Mouse (Mus musculus) ovary, postnatal 36 days (tissue): ENCODE measurements at regions not wholly inside any gene's neighbourhood (a gene's known extent, or its start where the extent isn't known, plus 50 kb on each side); places are given as distances from the start of the nearest gene placed in this dataset.

ENCODE experiments used
- DNase-seq: peaks from one replicate; pipeline ENCODE4 v3.0.0; 2022; ENCODE audit warnings: low spot score, mixed read lengths

GRCm38 (mm10) chr10:38875667-38876245 lies 54.2 kb upstream of the Rfpl4b start:
- peak; percentile 31 for DNase-seq

- DNase-seq, result no peak
These were observed 57.7 kb upstream of the Rfpl4b start for GRCm38 (mm10) chr10:38879271-38879670.

- no peak for DNase-seq
These were observed 59.1 kb upstream of the Rfpl4b start for GRCm38 (mm10) chr10:38880642-38881187.

- no peak for DNase-seq
These were observed 60.6 kb upstream of the Rfpl4b start for GRCm38 (mm10) chr10:38882154-38882553.

GRCm38 (mm10) chr10:38883816-38884599 lies 62.4 kb upstream of the Rfpl4b start:
- no peak for DNase-seq

GRCm38 (mm10) chr10:38884641-38885040 lies 63.1 kb upstream of the Rfpl4b start:
- no peak for DNase-seq

- no peak for DNase-seq
These were observed 64.9 kb upstream of the Rfpl4b start for GRCm38 (mm10) chr10:38886441-38886840.

- no peak for DNase-seq
These were observed 66.3 kb upstream of the Rfpl4b start for GRCm38 (mm10) chr10:38887896-38888295.

GRCm38 (mm10) chr10:38894706-38895105 lies 70.6 kb upstream of the Lama4 start:
- DNase-seq, result no peak

GRCm38 (mm10) chr10:38895656-38896055 lies 69.7 kb upstream of the Lama4 start:
- DNase-seq, result no peak

- peak; percentile 13 for DNase-seq
These were observed 67.7 kb upstream of the Lama4 start for GRCm38 (mm10) chr10:38897573-38897972.

GRCm38 (mm10) chr10:38906121-38906520 lies 59.2 kb upstream of the Lama4 start:
- no peak for DNase-seq

GRCm38 (mm10) chr10:38907835-38908234 lies 57.5 kb upstream of the Lama4 start:
- no peak for DNase-seq

GRCm38 (mm10) chr10:38908277-38908676 lies 57.0 kb upstream of the Lama4 start:
- DNase-seq, result peak; percentile 56

GRCm38 (mm10) chr10:38909152-38909732 lies 56.1 kb upstream of the Lama4 start:
- DNase-seq, result no peak

GRCm38 (mm10) chr10:38909843-38910242 lies 55.5 kb upstream of the Lama4 start:
- no peak for DNase-seq

- DNase-seq, result no peak
These were observed 52.3 kb upstream of the Lama4 start for GRCm38 (mm10) chr10:38913013-38913412.
